Mouse (Mus musculus): ENCODE data around the gene Foxn4.

DNA sequence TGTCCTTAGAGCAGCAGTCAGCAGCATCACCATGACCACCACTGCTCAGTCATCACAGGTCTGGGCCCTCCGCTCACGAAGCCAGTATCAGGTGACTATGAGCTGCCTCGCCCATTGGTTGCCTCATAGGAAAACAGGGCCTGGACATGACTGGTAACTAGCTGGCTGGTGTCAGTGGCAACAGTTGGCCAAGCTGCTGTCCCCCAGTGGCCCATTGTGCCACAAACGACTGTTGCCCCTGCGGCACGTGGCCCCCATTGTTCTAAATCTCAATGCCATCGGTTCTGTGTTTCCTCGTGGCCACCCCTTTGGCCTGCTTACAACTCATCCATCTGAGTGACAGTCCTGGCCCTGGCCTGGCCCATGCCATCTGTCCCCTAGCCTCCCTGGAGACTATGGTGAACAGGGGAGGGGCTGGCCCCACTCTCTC, 9.6 kb downstream of the Foxn4 start:
- TF ChIP-seq EP300 (IDR thresholded peaks at IDR 0.05; ENCODE audit: low read depth): no peak
- no peak for TF ChIP-seq CTCF (IDR thresholded peaks at IDR 0.05; ENCODE audit: low read depth)
